25 mouse cellular contexts compared by ENCODE assay signal in the genomic region with DNA sequence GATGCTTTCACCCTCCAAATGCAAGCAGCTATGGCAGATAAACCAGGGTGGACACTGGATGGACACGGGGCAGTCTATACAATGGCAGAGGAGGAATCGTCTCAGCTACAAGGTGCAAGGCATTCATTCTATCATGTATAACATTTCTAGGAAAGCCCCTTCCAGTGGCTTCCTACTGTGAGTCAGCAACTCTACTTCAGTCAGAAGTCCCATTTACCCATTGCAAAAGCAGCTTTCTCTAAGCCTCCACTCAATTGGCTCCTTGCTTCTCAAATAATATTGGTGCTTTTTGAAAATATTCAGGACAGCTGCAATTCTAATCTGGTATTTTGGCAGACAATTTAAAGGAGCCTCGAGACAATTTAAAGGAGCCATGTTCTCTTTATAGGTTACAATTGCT. TPM values are rescaled to one million over a fixed set of nuclear protein-coding genes. Genes with fewer than 3 reads are reported as not detected.
DNase-seq lines count a peak whose midpoint lies in the region; ATAC-seq and TF ChIP-seq lines count a peak whose summit lies in the region.
"Had no signal": no experiment of that assay in that cellular context is flagged by ENCODE, and none has a peak within 500 bp of the region (broad histone marks: within the 10 kb centered on the region; RNA-seq: fewer than 3 reads in every experiment).

No protein-coding gene starts in this region.

- H3K4me1 ChIP-seq in heart, postnatal 0 days (ENCODE audit: control insufficient read depth, insufficient read depth), result no peaks in the 10 kb centered on the region; the same call in 1 of the 2 replicates
- H3K4me1 ChIP-seq in heart, adult 2 months (ENCODE audit: control insufficient read depth, insufficient read depth, low read length), result no peaks in the 10 kb centered on the region
- no peaks in the 10 kb centered on the region for H3K4me1 ChIP-seq in midbrain, embryonic 11.5 days (ENCODE audit: control insufficient read depth, insufficient read depth, low read length)
- no peaks in the 10 kb centered on the region for H3K4me1 ChIP-seq in midbrain, embryonic 14.5 days (ENCODE audit: control insufficient read depth, insufficient read depth, low read length)
- no peaks in the 10 kb centered on the region for H3K4me1 ChIP-seq in MEL (ENCODE audit: control insufficient read depth in 1 of 2, insufficient read depth in 2 of 2, low read length in 2 of 2)
- no peaks in the 10 kb centered on the region for H3K4me1 ChIP-seq in neural tube, embryonic 15.5 days
- H3K4me1 ChIP-seq: forebrain, embryonic 10.5 days; forebrain, embryonic 13.5 days; hindbrain, embryonic 10.5 days; hindbrain, embryonic 13.5 days; intestine, embryonic 15.5 days had no signal

- TF ChIP-seq RAD21 in MEL (IDR thresholded peaks at IDR 0.05; ENCODE audit: low read depth, low read length), result no peak

- no peak for TF ChIP-seq EP300 in heart, postnatal 0 days (IDR thresholded peaks at IDR 0.05; ENCODE audit: low read depth)
- TF ChIP-seq EP300 in heart, adult 2 months (IDR thresholded peaks at IDR 0.05; ENCODE audit: insufficient read depth, low read depth, low read length), result no peak
- no peak for TF ChIP-seq EP300 in MEL (IDR thresholded peaks at IDR 0.05; ENCODE audit: low read depth in 1 of 2, low read length in 2 of 2)

- H3K27ac ChIP-seq in heart, postnatal 0 days (ENCODE audit: low read depth), result no peak overlapping the region
- no peak overlapping the region for H3K27ac ChIP-seq in heart, adult 2 months
- no peak overlapping the region for H3K27ac ChIP-seq in midbrain, embryonic 11.5 days (ENCODE audit: low read depth, low read length)
- no peak overlapping the region for H3K27ac ChIP-seq in midbrain, embryonic 14.5 days (replicated peaks; ENCODE audit: low read depth, low read length)
- H3K27ac ChIP-seq in MEL (ENCODE audit: control insufficient read depth, low read depth, low read length), result no peak overlapping the region
- no peak overlapping the region for H3K27ac ChIP-seq in neural tube, embryonic 15.5 days (replicated peaks)
- H3K27ac ChIP-seq: forebrain, embryonic 10.5 days; forebrain, embryonic 13.5 days; heart, embryonic 10.5 days; heart, embryonic 13.5 days; hindbrain, embryonic 10.5 days; hindbrain, embryonic 13.5 days; intestine, embryonic 15.5 days had no signal

- no peaks in the 10 kb centered on the region for H3K79me2 ChIP-seq in heart, adult 2 months (replicated peaks; ENCODE audit: control insufficient read depth, insufficient read depth, low read length)
- H3K79me2 ChIP-seq in MEL (ENCODE audit: control insufficient read depth, insufficient read depth, low read length, poor library complexity), result no peaks in the 10 kb centered on the region

- H3K9me3 ChIP-seq in heart, postnatal 0 days (replicated peaks; ENCODE audit: control insufficient read depth, low read length), result no peaks in the 10 kb centered on the region
- H3K9me3 ChIP-seq in midbrain, embryonic 11.5 days (ENCODE audit: control insufficient read depth, low read length), result no peaks in the 10 kb centered on the region
- no peaks in the 10 kb centered on the region for H3K9me3 ChIP-seq in midbrain, embryonic 14.5 days (ENCODE audit: control insufficient read depth, low read length)
- no peaks in the 10 kb centered on the region for H3K9me3 ChIP-seq in MEL (replicated peaks; ENCODE audit: insufficient read depth, low read length)
- no peaks in the 10 kb centered on the region for H3K9me3 ChIP-seq in neural tube, embryonic 15.5 days (replicated peaks)
- H3K9me3 ChIP-seq: forebrain, embryonic 10.5 days; forebrain, embryonic 13.5 days; G1E; heart, embryonic 10.5 days; heart, embryonic 13.5 days; hindbrain, embryonic 10.5 days; hindbrain, embryonic 13.5 days; intestine, embryonic 15.5 days had no signal

- H3K9ac ChIP-seq in heart, postnatal 0 days (replicated peaks; ENCODE audit: low read depth, low read length), result no peak overlapping the region
- H3K9ac ChIP-seq in heart, adult 2 months (ENCODE audit: low read depth, low read length), result no peak overlapping the region
- no peak overlapping the region for H3K9ac ChIP-seq in midbrain, embryonic 11.5 days (ENCODE audit: low read length)
- H3K9ac ChIP-seq in midbrain, embryonic 14.5 days (replicated peaks; ENCODE audit: low read length), result no peak overlapping the region
- H3K9ac ChIP-seq in MEL (ENCODE audit: control insufficient read depth, low read depth, low read length, poor library complexity, severe bottlenecking), result no peak overlapping the region
- H3K9ac ChIP-seq in neural tube, embryonic 15.5 days (replicated peaks), result no peak overlapping the region
- H3K9ac ChIP-seq: forebrain, embryonic 13.5 days; heart, embryonic 13.5 days; hindbrain, embryonic 13.5 days; intestine, embryonic 15.5 days had no signal

- peak; percentile 8 for DNase-seq in heart, postnatal 0 days (ENCODE audit: low spot score)
- no peak for DNase-seq in heart, adult 2 months
- peak; percentile 71 for DNase-seq in midbrain, embryonic 11.5 days (ENCODE audit: low spot score, missing footprints)
- DNase-seq in midbrain, embryonic 14.5 days, result no peak
- DNase-seq in MEL (ENCODE audit: low read depth, low spot score), result peak; percentile 6
- no peak for DNase-seq in layer of hippocampus, postnatal 25 days (ENCODE audit: extremely low spot score in 1 of 2, low spot score in 1 of 2)
- DNase-seq: adrenal gland, postnatal 10 days; adrenal gland, postnatal 36 days; cerebellum, adult 11 months; cerebellum, adult 9-10 months; gastrocnemius, postnatal 25 days; heart, adult 18-20 months had no signal

- no peaks in the 10 kb centered on the region for H3K27me3 ChIP-seq in heart, postnatal 0 days (ENCODE audit: control insufficient read depth, insufficient read depth, low read length)
- H3K27me3 ChIP-seq in heart, adult 2 months (ENCODE audit: control insufficient read depth, insufficient read depth, low read length), result no peaks in the 10 kb centered on the region
- H3K27me3 ChIP-seq in midbrain, embryonic 11.5 days (ENCODE audit: control insufficient read depth, insufficient read depth, low read length), result no peaks in the 10 kb centered on the region
- H3K27me3 ChIP-seq in midbrain, embryonic 14.5 days (ENCODE audit: control insufficient read depth, insufficient read depth, low read length), result no peaks in the 10 kb centered on the region
- H3K27me3 ChIP-seq in MEL (ENCODE audit: control insufficient read depth in 1 of 2, insufficient read depth in 2 of 2, low read length in 2 of 2), result no peaks in the 10 kb centered on the region
- no peaks in the 10 kb centered on the region for H3K27me3 ChIP-seq in neural tube, embryonic 15.5 days (replicated peaks)
- H3K27me3 ChIP-seq: forebrain, embryonic 13.5 days; heart, embryonic 13.5 days; hindbrain, embryonic 13.5 days; intestine, embryonic 15.5 days had no signal

- intact Hi-C loops in heart, adult 2 months (cut with DNase I), result no loop called here

- no peak for TF ChIP-seq CTCF in heart, postnatal 0 days (IDR thresholded peaks at IDR 0.05; ENCODE audit: low read depth)
- TF ChIP-seq CTCF in heart, adult 2 months (IDR thresholded peaks at IDR 0.05), result no peak
- TF ChIP-seq CTCF in MEL (IDR thresholded peaks at IDR 0.05 in 2 of 3, conservative IDR thresholded peaks at IDR 0.05 in 1 of 3; ENCODE audit: control insufficient read depth in 1 of 3, insufficient read depth in 1 of 3, low read depth in 2 of 3, low read length in 3 of 3, poor library complexity in 1 of 3, severe bottlenecking in 1 of 3), result no peak

- no peaks in the 10 kb centered on the region for H3K36me3 ChIP-seq in heart, postnatal 0 days (replicated peaks; ENCODE audit: control insufficient read depth, insufficient read depth, low read length)
- H3K36me3 ChIP-seq in heart, adult 2 months (ENCODE audit: control insufficient read depth, insufficient read depth, low read length), result no peaks in the 10 kb centered on the region
- no peaks in the 10 kb centered on the region for H3K36me3 ChIP-seq in midbrain, embryonic 11.5 days (ENCODE audit: control insufficient read depth, insufficient read depth, low read length)
- H3K36me3 ChIP-seq in midbrain, embryonic 14.5 days (ENCODE audit: control insufficient read depth, insufficient read depth, low read length), result 0 out of 2 replicates have a peak, but pooled peaks cover 2% of the 10 kb centered on the region
- no peaks in the 10 kb centered on the region; a peak in 1 of 4 replicates for H3K36me3 ChIP-seq in MEL (ENCODE audit: control insufficient read depth in 1 of 2, insufficient read depth in 2 of 2, low read length in 2 of 2)
- peaks cover 13% of the 10 kb centered on the region; the same call in 1 of the 2 replicates for H3K36me3 ChIP-seq in neural tube, embryonic 15.5 days
- H3K36me3 ChIP-seq: forebrain, embryonic 10.5 days; G1E; heart, embryonic 10.5 days; hindbrain, embryonic 10.5 days; intestine, embryonic 15.5 days had no signal

- H3K4me2 ChIP-seq in heart, postnatal 0 days (ENCODE audit: low read depth, low read length), result no peak overlapping the region
- no peak overlapping the region for H3K4me2 ChIP-seq in midbrain, embryonic 11.5 days
- H3K4me2 ChIP-seq in midbrain, embryonic 14.5 days (ENCODE audit: low read length), result no peak overlapping the region
- H3K4me2 ChIP-seq in neural tube, embryonic 15.5 days, result no peak overlapping the region
- H3K4me2 ChIP-seq: forebrain, embryonic 13.5 days; heart, embryonic 13.5 days; hindbrain, embryonic 13.5 days; intestine, embryonic 15.5 days had no signal

- no peak for TF ChIP-seq POLR2A in heart, adult 2 months (IDR thresholded peaks at IDR 0.05; ENCODE audit: insufficient read depth, low read depth, low read length)
- no peak for TF ChIP-seq POLR2A in MEL (IDR thresholded peaks at IDR 0.05; ENCODE audit: control insufficient read depth in 1 of 2, insufficient read depth in 1 of 2, low read depth in 1 of 2, low read length in 2 of 2, poor library complexity in 1 of 2)

- 73% methylated on average over 3 of the region's 3 CpGs for WGBS in heart, postnatal 0 days
- WGBS in heart, adult 2 months, result 72% methylated on average over 3 of the region's 3 CpGs
- 91% methylated on average over 3 of the region's 3 CpGs for WGBS in midbrain, embryonic 11.5 days
- 87% methylated on average over 3 of the region's 3 CpGs for WGBS in midbrain, embryonic 14.5 days
- WGBS in neural tube, embryonic 15.5 days, result 84% methylated on average over 3 of the region's 3 CpGs

- no peak overlapping the region for H3K4me3 ChIP-seq in heart, postnatal 0 days (ENCODE audit: low read depth, low read length)
- no peak overlapping the region for H3K4me3 ChIP-seq in heart, adult 2 months
- H3K4me3 ChIP-seq in midbrain, embryonic 11.5 days (ENCODE audit: low read depth, low read length), result no peak overlapping the region
- H3K4me3 ChIP-seq in midbrain, embryonic 14.5 days (replicated peaks; ENCODE audit: low read depth, low read length), result no peak overlapping the region
- no peak overlapping the region for H3K4me3 ChIP-seq in MEL (ENCODE audit: control insufficient read depth in 1 of 2, insufficient read depth in 1 of 2, low read depth in 2 of 2, low read length in 2 of 2)
- H3K4me3 ChIP-seq in neural tube, embryonic 15.5 days (replicated peaks), result no peak overlapping the region
- H3K4me3 ChIP-seq: forebrain, embryonic 10.5 days; forebrain, embryonic 13.5 days; heart, embryonic 10.5 days; heart, embryonic 13.5 days; hindbrain, embryonic 10.5 days; hindbrain, embryonic 13.5 days; intestine, embryonic 15.5 days had no signal

- no peak for ATAC-seq in heart, postnatal 0 days (ENCODE audit: insufficient read depth, low read depth)
- ATAC-seq in midbrain, embryonic 11.5 days (ENCODE audit: low FRiP score), result no peak
- ATAC-seq in midbrain, embryonic 14.5 days (ENCODE audit: low FRiP score, low TSS enrichment), result no peak
- peak; percentile 53 to 55; a peak in 3 of 4 replicates for ATAC-seq in hematopoietic stem cell, adult 5-6 weeks (replicated peaks in 1 of 2; ENCODE audit: insufficient read depth in 1 of 2, low FRiP score in 2 of 2, low TSS enrichment in 1 of 2, low read depth in 1 of 2, poor library complexity in 2 of 2, severe bottlenecking in 2 of 2)
- ATAC-seq in neural tube, embryonic 15.5 days (ENCODE audit: low FRiP score), result no peak
- ATAC-seq: activated CD4-positive, CD25-positive, alpha-beta regulatory T cell, adult 4 months; forebrain, embryonic 13.5 days; forebrain, embryonic 16.5 days; hindbrain, embryonic 16.5 days; intestine, embryonic 15.5 days had no signal

RNA-seq across cellular contexts. Expression of a gene that starts 42.3 kb away (rescaled TPM):
- total RNA-seq in heart, postnatal 0 days (2014; rRNA removed; ENCODE audit: low replicate concordance), result 136 and 152 TPM in 2 replicates
- 258 and 265 TPM in 2 replicates for polyA plus RNA-seq in heart, postnatal 0 days (2015; fragmentation: Nextera tagmentation; extraction: Ambion mirVana)
- total RNA-seq in heart, adult 2 months (2021), result 10 to 100 TPM; 84.5 to 97.1 TPM
- polyA plus RNA-seq in heart, adult 2 months (2012; rRNA removed), result 80.8 and 113 TPM in 2 replicates
- 162 and 167 TPM in 2 replicates for polyA plus RNA-seq in midbrain, embryonic 11.5 days (2014; fragmentation: Nextera tagmentation; extraction: Ambion mirVana)
- polyA plus RNA-seq in midbrain, embryonic 14.5 days (2014; fragmentation: Nextera tagmentation; extraction: Ambion mirVana), result 139 and 148 TPM in 2 replicates
- 111 and 115 TPM in 2 replicates for total RNA-seq in MEL (2012; rRNA removed)
- 100 to 1,000 TPM in 1 of 2 experiments, not detected in 1; 124 TPM for polyA plus RNA-seq in MEL (2012; ENCODE audit: insufficient read depth in 1 of 2, insufficient read length in 2 of 2, low read depth in 1 of 2, low replicate concordance in 2 of 2, missing spikeins in 1 of 2)
- total RNA-seq in hematopoietic stem cell, adult 5-6 weeks (2017), result 117 and 213 TPM in 2 replicates
- 100 to 1,000 TPM; 107 to 111 TPM for total RNA-seq in layer of hippocampus, postnatal 25 days (2021)
- polyA plus RNA-seq in neural tube, embryonic 15.5 days (2015; fragmentation: Nextera tagmentation; extraction: Ambion mirVana), result 192 and 204 TPM in 2 replicates

Comparison
In these comparisons a context has a peak if more than half of its experiments do, and no peak if none do; other contexts are left out.
1. DNase-seq: peak in heart, postnatal 0 days (single experiment), midbrain, embryonic 11.5 days (single experiment) and MEL (single experiment); none in heart, adult 2 months (0 of 2), midbrain, embryonic 14.5 days (single experiment) and layer of hippocampus, postnatal 25 days (0 of 2).
2. ATAC-seq: peak in hematopoietic stem cell, adult 5-6 weeks (2 of 2); none in heart, postnatal 0 days (single experiment), midbrain, embryonic 11.5 days (single experiment), midbrain, embryonic 14.5 days (single experiment) and neural tube, embryonic 15.5 days (single experiment).